Mouse (Mus musculus) intestine, embryonic 14.5 days (tissue): ENCODE measurements at regions not wholly inside any gene's neighbourhood (a gene's known extent, or its start where the extent isn't known, plus 50 kb on each side); places are given as distances from the start of the nearest gene placed in this dataset.

ENCODE experiments used
- ATAC-seq: fragments of 200-750 bp; cut with Nextera tagmentation; replicated peaks from 2 replicates; pipeline ENCODE4 v1.8.0; 2017; ENCODE audit warnings: low read depth, moderate number of reproducible peaks, moderate TSS enrichment, moderate library complexity; ENCODE audit not compliant: low FRiP score, low TSS enrichment
- DNase-seq: peaks from one replicate; pipeline ENCODE4 v3.0.0-alpha.2; 2018; ENCODE audit warnings: low spot score
- H3K27ac ChIP-seq: fragments of 300-500 bp; sonication (generic); 2 replicates; pipeline ENCODE4 v1.5.1; 2014; ENCODE audit warnings: low read depth, mild to moderate bottlenecking, control low read depth
- H3K27me3 ChIP-seq: fragments of 300-500 bp; sonication (generic); replicated peaks from 2 replicates; pipeline ENCODE4 v1.6.1; 2014; ENCODE audit warnings: low read length, control low read depth; ENCODE audit not compliant: control insufficient read depth, insufficient read depth
- H3K36me3 ChIP-seq: fragments of 300-500 bp; sonication (generic); 2 replicates; pipeline ENCODE4 v1.6.1; 2014; ENCODE audit warnings: low read length, control low read depth; ENCODE audit not compliant: control insufficient read depth, insufficient read depth
- H3K4me1 ChIP-seq: fragments of 300-500 bp; sonication (generic); replicated peaks from 2 replicates; pipeline ENCODE4 v1.6.1; 2014; ENCODE audit warnings: low read length, control low read depth, mixed read lengths; ENCODE audit not compliant: control insufficient read depth, insufficient read depth
- H3K4me2 ChIP-seq: fragments of 300-500 bp; sonication (generic); 2 replicates; pipeline ENCODE4 v1.6.1; 2014; ENCODE audit warnings: low read length
- H3K4me3 ChIP-seq: fragments of 300-500 bp; sonication (generic); 2 replicates; pipeline ENCODE4 v1.5.1; 2014; ENCODE audit warnings: low read depth, low read length, control low read depth, mixed read lengths
- H3K9ac ChIP-seq: fragments of 300-500 bp; sonication (generic); 2 replicates; pipeline ENCODE4 v1.6.1; 2014; ENCODE audit warnings: mild to moderate bottlenecking, low read length
- H3K9me3 ChIP-seq: fragments of 300-500 bp; sonication (generic); 2 replicates; pipeline ENCODE4 v1.6.1; 2016; ENCODE audit warnings: low read length, control low read depth; ENCODE audit not compliant: control insufficient read depth
- WGBS: fragments of 180-500 bp; shearing (Covaris S2); extraction: QIAGEN DNeasy Blood & Tissue Kit; methylation state at CpG from one replicate; pipeline ENCODE4 v1.1.7; 2014; 5-methylcytosine and 5-hydroxymethylcytosine counted together

DNA sequence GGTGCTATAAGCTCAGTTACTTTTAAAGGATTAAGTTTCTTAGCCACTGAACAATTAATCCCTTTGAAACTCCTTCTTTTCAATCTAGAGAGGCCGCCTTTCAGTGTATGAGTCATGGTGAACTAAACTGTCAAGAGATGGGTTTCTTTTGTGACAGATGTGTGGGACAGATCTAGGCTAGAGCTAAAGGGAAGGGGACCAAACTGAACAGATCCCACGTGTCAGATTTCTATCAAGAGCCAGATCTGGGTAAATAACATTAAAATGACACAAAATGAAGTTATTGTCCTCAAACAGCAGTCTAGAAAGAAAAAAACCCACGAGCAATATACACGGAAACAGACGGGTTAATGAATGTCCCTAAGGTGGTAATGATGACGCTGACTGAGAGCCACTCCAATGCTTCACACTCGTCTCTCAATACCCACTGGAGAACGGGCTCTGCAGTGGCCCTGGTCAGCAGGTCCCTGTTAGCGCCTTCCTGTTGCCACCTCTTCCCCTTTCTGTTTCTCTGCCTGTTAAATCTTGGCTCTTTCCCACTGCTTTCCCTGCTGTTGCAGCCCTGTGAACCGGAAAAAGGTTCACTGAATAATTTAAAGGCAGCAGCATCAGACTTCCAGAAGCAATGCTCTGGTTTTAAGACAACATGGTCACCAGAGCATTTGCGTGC is 52.7 kb upstream of the Rab3gap2 start:
- no peaks in the 10 kb centered on the region for H3K27me3 ChIP-seq
- ATAC-seq (no peak), DNase-seq (no peak)
- H3K4me3 ChIP-seq: no peak overlapping the region
- no peaks in the 10 kb centered on the region for H3K9me3 ChIP-seq
- 70% methylated on average over 11 of the region's 11 CpGs for WGBS
- H3K4me1 ChIP-seq: no peaks in the 10 kb centered on the region
- H3K4me2 ChIP-seq: no peak overlapping the region
- H3K9ac ChIP-seq: no peak overlapping the region
- H3K27ac ChIP-seq: no peak overlapping the region
- H3K36me3 ChIP-seq: no peaks in the 10 kb centered on the region

DNA sequence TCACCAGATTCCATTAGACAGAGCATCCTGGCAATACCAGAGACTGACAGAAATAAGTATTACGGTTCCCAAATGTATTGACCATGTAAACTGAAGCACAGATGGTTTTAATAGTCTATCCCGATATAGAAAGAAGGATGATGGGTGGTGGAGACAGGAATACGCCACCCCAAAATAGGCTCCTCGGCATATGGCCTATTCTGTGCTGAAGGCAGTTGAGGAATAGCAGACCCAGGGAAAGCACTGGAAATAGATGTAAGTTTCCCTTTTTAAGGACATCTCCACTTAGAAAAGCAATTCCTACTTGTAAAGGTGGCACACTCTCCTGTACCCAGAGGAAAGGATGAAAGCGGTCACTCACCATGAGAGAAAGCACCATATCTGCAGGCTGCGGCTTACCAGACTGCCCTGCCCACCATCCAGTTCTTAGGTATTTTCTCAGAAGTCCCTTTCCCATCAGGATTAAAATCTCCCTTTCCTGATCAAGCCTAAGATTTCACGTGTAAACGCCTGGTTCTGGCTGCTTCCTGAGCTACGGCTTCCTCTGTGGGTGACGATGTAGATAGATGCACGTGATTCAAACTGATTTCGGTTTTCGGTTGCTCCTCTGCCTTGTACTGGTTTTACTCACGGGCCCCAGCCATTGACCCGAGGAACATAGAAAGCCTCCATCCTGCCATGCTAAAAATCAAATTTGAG is 53.3 kb upstream of the Rab3gap2 start:
- Histone ChIP-seq H3K36me3 (no peaks in the 10 kb centered on the region), H3K9me3 (no peaks in the 10 kb centered on the region), H3K4me3 (no peak overlapping the region), H3K27ac (no peak overlapping the region), H3K9ac (no peak overlapping the region), H3K4me1 (no peaks in the 10 kb centered on the region), H3K4me2 (no peak overlapping the region), H3K27me3 (no peaks in the 10 kb centered on the region)
- 78% methylated on average over 15 of the region's 15 CpGs for WGBS
- DNase-seq: no peak
- no peak for ATAC-seq

DNA sequence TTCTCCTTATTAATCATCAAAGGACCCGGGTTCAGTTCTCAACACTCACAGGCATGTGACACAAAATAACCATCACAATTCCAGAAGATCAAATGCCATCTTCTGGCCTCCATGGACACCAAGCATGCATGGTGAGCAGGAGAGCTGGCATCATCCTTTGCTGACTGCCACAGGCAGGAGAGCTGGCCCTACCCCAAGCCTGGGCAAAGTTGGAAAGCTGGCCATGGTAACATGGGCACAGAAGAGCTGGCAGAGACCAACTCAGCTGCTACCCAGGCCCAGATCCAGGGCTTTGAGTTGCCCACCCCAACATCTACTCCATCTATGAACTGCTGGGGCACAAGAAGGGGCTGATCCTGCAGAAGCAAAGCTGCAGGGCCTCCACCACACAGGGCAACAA is 59.1 kb upstream of the Rab3gap2 start:
- H3K9ac ChIP-seq: no peak overlapping the region
- WGBS: 81% methylated on average over 1 of the region's 1 CpGs
- no peaks in the 10 kb centered on the region for H3K36me3 ChIP-seq
- no peak for ATAC-seq
- H3K27ac ChIP-seq: no peak overlapping the region
- no peak overlapping the region for H3K4me3 ChIP-seq
- H3K4me2 ChIP-seq: no peak overlapping the region
- no peak for DNase-seq
- H3K27me3 ChIP-seq: no peaks in the 10 kb centered on the region
- H3K9me3 ChIP-seq: no peaks in the 10 kb centered on the region
- no peaks in the 10 kb centered on the region for H3K4me1 ChIP-seq

DNA sequence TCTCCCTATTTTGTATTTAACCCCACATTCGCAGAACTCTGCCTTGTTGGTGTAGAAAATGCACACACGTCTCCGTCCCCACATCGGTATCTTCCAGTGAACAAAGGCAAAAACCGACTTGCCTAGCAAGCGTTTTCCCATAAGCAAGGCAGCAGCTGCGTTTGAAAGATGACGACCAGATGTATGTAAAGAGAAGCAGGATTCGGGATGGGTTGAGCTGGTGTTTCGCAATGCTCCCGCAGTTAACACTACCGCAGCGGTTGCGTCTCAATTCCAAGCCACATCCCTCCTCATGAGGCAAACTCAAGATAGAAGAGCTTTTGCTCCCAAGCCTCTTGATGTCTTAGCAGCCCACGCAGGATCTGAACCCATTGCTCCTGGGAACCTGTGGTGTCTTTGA is 59.9 kb upstream of the Rab3gap2 start:
- Histone ChIP-seq H3K4me2 (no peak overlapping the region), H3K27me3 (no peaks in the 10 kb centered on the region), H3K9me3 (no peaks in the 10 kb centered on the region), H3K27ac (no peak overlapping the region), H3K4me3 (no peak overlapping the region), H3K36me3 (no peaks in the 10 kb centered on the region), H3K9ac (no peak overlapping the region), H3K4me1 (no peaks in the 10 kb centered on the region)
- 87% methylated on average over 15 of the region's 15 CpGs for whole genome bisulfite sequencing
- DNase-seq: no peak
- no peak for ATAC-seq

DNA sequence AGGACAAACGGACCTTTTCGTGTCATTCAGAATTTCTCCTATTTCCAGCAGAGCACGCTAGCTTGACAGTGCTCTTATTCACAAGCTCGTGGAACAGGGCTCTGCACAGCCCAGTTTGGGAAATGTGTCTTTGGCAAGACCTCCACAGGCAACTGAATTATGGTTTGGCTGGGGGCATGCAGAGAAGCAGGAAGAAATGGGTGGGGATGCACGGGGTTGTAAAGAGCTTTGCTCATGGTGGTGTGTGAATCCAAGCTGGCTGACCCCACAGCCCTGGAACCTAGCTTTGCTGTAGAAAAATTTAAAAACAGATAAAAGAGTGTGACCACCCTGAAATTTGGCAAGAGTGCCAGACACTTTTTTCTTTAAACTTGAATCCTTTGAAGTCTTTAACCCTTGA is 63.6 kb upstream of the Rab3gap2 start:
- Histone ChIP-seq H3K4me2 (no peak overlapping the region), H3K9me3 (no peaks in the 10 kb centered on the region), H3K4me3 (no peak overlapping the region), H3K9ac (no peak overlapping the region), H3K27ac (no peak overlapping the region), H3K4me1 (no peaks in the 10 kb centered on the region), H3K27me3 (no peaks in the 10 kb centered on the region), H3K36me3 (no peaks in the 10 kb centered on the region)
- ATAC-seq (no peak), DNase-seq (no peak)
- WGBS: 71% methylated on average over 5 of the region's 5 CpGs

DNA sequence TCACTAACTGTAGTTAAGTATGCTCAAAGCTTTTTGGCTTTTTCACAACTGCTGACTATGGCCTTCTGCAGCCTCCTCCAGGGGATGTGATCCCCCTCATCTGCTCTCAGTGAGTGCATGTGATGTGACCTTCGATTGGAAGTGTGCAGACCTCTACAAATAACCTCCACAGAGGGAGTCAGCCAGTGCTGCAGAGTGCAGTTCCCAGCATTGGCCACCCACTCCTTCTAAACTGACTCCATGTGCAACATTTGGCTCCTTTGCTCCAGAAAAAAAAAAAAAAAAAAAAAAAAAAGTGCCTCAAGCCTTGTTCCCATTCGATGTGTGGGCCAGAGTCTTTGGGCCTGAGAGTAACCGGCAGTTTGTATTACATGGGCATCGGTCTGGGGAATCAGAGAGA is 75.7 kb upstream of the Rab3gap2 start:
- ATAC-seq (no peak), DNase-seq (no peak)
- no peaks in the 10 kb centered on the region for H3K9me3 ChIP-seq
- H3K4me3 ChIP-seq: no peak overlapping the region
- H3K36me3 ChIP-seq: no peaks in the 10 kb centered on the region
- H3K4me2 ChIP-seq: no peak overlapping the region
- H3K27ac ChIP-seq: no peak overlapping the region
- H3K27me3 ChIP-seq: no peaks in the 10 kb centered on the region
- no peaks in the 10 kb centered on the region for H3K4me1 ChIP-seq
- no peak overlapping the region for H3K9ac ChIP-seq
- WGBS: 81% methylated on average over 4 of the region's 4 CpGs

DNA sequence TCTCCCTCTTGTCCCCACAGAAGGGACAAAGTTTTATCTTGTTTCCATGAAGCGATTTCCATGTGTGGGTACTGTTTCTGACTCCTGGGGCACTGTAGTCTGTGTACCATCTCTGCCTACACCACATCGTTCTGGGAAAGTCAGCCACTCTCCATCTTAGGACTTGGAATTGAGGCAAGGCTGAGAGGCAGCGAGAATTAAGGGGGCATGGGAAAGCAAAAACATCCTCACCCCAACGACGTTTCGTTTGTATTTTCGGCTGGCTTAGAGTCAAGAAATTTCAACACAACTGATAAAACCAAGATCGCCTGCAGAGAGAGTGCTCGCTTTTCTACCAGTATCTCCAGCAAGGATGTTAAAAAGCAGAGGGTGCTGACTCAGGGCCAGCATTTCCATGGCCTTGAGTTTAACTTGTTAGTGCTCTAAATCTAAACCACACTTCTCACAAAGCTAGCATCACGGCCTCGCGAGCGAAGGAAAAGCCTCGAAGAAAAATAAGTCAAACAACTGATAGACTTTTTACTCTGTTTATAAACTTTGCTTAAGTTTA is 78.1 kb upstream of the Rab3gap2 start:
- Histone ChIP-seq H3K4me2 (no peak overlapping the region), H3K9me3 (no peaks in the 10 kb centered on the region), H3K27ac (no peak overlapping the region), H3K36me3 (no peaks in the 10 kb centered on the region), H3K4me1 (no peaks in the 10 kb centered on the region), H3K4me3 (no peak overlapping the region), H3K9ac (no peak overlapping the region), H3K27me3 (no peaks in the 10 kb centered on the region)
- DNase-seq (no peak), ATAC-seq (no peak)
- 41% methylated on average over 14 of the region's 14 CpGs for WGBS

DNA sequence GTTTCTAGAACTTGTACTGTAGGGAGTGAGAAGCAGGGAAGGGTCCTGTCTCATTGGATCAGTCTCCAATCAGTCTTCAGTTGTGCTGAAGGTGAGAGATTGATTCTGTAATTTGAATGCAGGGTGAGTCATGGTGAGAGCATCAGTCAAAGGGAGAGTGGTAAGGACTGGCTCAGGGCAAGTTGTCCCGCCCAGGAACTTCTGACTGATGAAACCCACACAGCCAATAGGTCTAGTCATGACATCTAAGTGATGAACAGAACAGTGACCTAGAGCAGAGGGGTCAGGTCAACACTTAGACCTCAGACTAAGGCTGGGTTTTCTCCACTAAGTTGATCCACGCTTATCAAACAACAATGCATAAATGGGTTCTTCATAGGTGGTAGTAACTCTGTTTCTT is 82.4 kb upstream of the Rab3gap2 start:
- no peak for ATAC-seq
- Histone ChIP-seq H3K27me3 (no peaks in the 10 kb centered on the region), H3K27ac (no peak overlapping the region), H3K4me2 (no peak overlapping the region), H3K9me3 (no peaks in the 10 kb centered on the region), H3K9ac (no peak overlapping the region), H3K4me3 (no peak overlapping the region), H3K4me1 (no peaks in the 10 kb centered on the region), H3K36me3 (no peaks in the 10 kb centered on the region)
- DNase-seq: no peak
- 84% methylated on average over 2 of the region's 2 CpGs for WGBS

DNA sequence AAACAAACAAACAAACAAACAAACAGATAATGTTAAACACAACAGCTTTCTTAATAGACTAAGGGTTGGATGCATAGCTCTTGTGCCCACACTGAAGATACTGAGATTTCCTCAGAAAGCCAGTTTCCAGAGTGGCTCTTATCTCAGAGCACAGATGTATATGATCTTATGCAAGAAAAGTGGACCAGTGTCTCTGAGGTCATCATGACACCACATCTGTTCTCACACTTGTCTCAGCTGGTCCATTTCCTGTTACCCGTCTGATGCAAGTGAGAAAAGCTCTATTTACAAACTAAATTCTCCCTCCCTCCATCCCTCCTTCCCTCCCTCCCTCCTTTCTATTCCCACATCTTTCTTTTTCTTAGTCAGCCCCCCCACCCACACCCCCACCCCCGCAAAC is 83.5 kb upstream of the Rab3gap2 start:
- Histone ChIP-seq H3K4me3 (no peak overlapping the region), H3K27me3 (no peaks in the 10 kb centered on the region), H3K9me3 (no peaks in the 10 kb centered on the region), H3K4me2 (no peak overlapping the region), H3K27ac (no peak overlapping the region), H3K36me3 (no peaks in the 10 kb centered on the region), H3K4me1 (no peaks in the 10 kb centered on the region), H3K9ac (no peak overlapping the region)
- WGBS: 54% methylated on average over 2 of the region's 2 CpGs
- ATAC-seq: no peak
- DNase-seq: no peak
